Mouse (Mus musculus): ENCODE results near the gene Tradd. TPM values are rescaled to one million over a fixed set of nuclear protein-coding genes. Genes with fewer than 3 reads are reported as not detected.
A peak's percentile ranks its signal among the peaks of the same experiment; 100 is the strongest.

Tradd gene
- polyA plus RNA-seq, 1 experiment from 2014 or later = 20.7 TPM

GRCm38 (mm10) chr8:105306146-105306691 is 41.8 kb upstream of the Tradd start:
- WGBS = 68% methylated on average over 5 of the region's 5 CpGs
- ATAC-seq = peak; percentile 5; the same call in 1 of the 2 replicates
- Histone ChIP-seq H3K4me1 (ENCODE audit: control insufficient read depth, insufficient read depth, low read depth, low read length) (peaks cover 16% of the 10 kb centered on the region), H3K9me3 (ENCODE audit: control insufficient read depth, low read length) (no peaks in the 10 kb centered on the region), H3K9ac (ENCODE audit: low read depth, low read length) (peak overlapping the region; percentile 54), H3K27ac (ENCODE audit: low read depth, low read length) (no peak overlapping the region), H3K27me3 (replicated peaks; ENCODE audit: control insufficient read depth, insufficient read depth, low read length) (no peaks in the 10 kb centered on the region), H3K4me3 (ENCODE audit: low read length) (peak overlapping the region; percentile 23; the same call in 1 of the 2 replicates), H3K36me3 (ENCODE audit: control insufficient read depth, insufficient read depth, low read length) (peaks cover 24% of the 10 kb centered on the region), H3K4me2 (ENCODE audit: low read length) (peak overlapping the region; percentile 53)

- H3K4me1 ChIP-seq (ENCODE audit: control insufficient read depth, insufficient read depth, low read depth, low read length) = peaks cover 16% of the 10 kb centered on the region
- peak; percentile 57 for ATAC-seq
- WGBS = 9% methylated on average over 27 of the region's 30 CpGs
- H3K4me3 ChIP-seq (ENCODE audit: low read length) = peak within 1 kb of the TSS; percentile 23
- peak within 1 kb of the TSS; percentile 53 for H3K4me2 ChIP-seq (ENCODE audit: low read length)
- H3K27me3 ChIP-seq (replicated peaks; ENCODE audit: control insufficient read depth, insufficient read depth, low read length) = no peaks in the 10 kb centered on the region
- peak within 1 kb of the TSS; percentile 54 for H3K9ac ChIP-seq (ENCODE audit: low read depth, low read length)
- H3K9me3 ChIP-seq (ENCODE audit: control insufficient read depth, low read length) = no peaks in the 10 kb centered on the region
- no peak within 1 kb of the TSS; the same call in 1 of the 2 replicates for H3K27ac ChIP-seq (ENCODE audit: low read depth, low read length)
- H3K36me3 ChIP-seq (ENCODE audit: control insufficient read depth, insufficient read depth, low read length) = peaks cover 29% of the 10 kb centered on the region
These were observed 41.1 kb upstream of the Tradd start, which contains the start of gene Elmo3 for GRCm38 (mm10) chr8:105305211-105306145. Elmo3 (plus strand) TSS chr8:105305601.

- H3K9ac ChIP-seq (ENCODE audit: low read depth, low read length) = no peak overlapping the region
- 69% methylated on average over 8 of the region's 9 CpGs for WGBS
- H3K27me3 ChIP-seq (replicated peaks; ENCODE audit: control insufficient read depth, insufficient read depth, low read length) = no peaks in the 10 kb centered on the region
- H3K9me3 ChIP-seq (ENCODE audit: control insufficient read depth, low read length) = no peaks in the 10 kb centered on the region
- no peak overlapping the region for H3K4me3 ChIP-seq (ENCODE audit: low read length)
- H3K4me2 ChIP-seq (ENCODE audit: low read length) = no peak overlapping the region
- H3K27ac ChIP-seq (ENCODE audit: low read depth, low read length) = no peak overlapping the region; the same call in 1 of the 2 replicates
- ATAC-seq = peak; percentile 21; the same call in 1 of the 2 replicates
- peaks cover 16% of the 10 kb centered on the region for H3K4me1 ChIP-seq (ENCODE audit: control insufficient read depth, insufficient read depth, low read depth, low read length)
- peaks cover 35% of the 10 kb centered on the region for H3K36me3 ChIP-seq (ENCODE audit: control insufficient read depth, insufficient read depth, low read length)
These were observed 40.2 kb upstream of the Tradd start for GRCm38 (mm10) chr8:105304325-105305210.

- WGBS = 79% methylated on average over 9 of the region's 9 CpGs
- no peak overlapping the region for H3K27ac ChIP-seq (ENCODE audit: low read depth, low read length)
These were observed 39.5 kb upstream of the Tradd start for GRCm38 (mm10) chr8:105303874-105304273.

GRCm38 (mm10) chr8:105303396-105303795 is 39.0 kb upstream of the Tradd start:
- ATAC-seq = no peak
- H3K36me3 ChIP-seq (ENCODE audit: control insufficient read depth, insufficient read depth, low read length) = peaks cover 38% of the 10 kb centered on the region

More at GRCm38 (mm10) chr8:105303874-105304273, 39.5 kb upstream of the Tradd start:
- no peak overlapping the region for H3K4me3 ChIP-seq (ENCODE audit: low read length)
- no peak overlapping the region for H3K4me2 ChIP-seq (ENCODE audit: low read length)
- no peak overlapping the region for H3K9ac ChIP-seq (ENCODE audit: low read depth, low read length)
- no peaks in the 10 kb centered on the region for H3K27me3 ChIP-seq (replicated peaks; ENCODE audit: control insufficient read depth, insufficient read depth, low read length)
- H3K9me3 ChIP-seq (ENCODE audit: control insufficient read depth, low read length) = no peaks in the 10 kb centered on the region
- peaks cover 18% of the 10 kb centered on the region for H3K4me1 ChIP-seq (ENCODE audit: control insufficient read depth, insufficient read depth, low read depth, low read length)
- no peak for ATAC-seq
- H3K36me3 ChIP-seq (ENCODE audit: control insufficient read depth, insufficient read depth, low read length) = peaks cover 38% of the 10 kb centered on the region

GRCm38 (mm10) chr8:105299962-105300361 is 35.6 kb upstream of the Tradd start:
- Histone ChIP-seq H3K36me3 (ENCODE audit: control insufficient read depth, insufficient read depth, low read length) (peaks cover 33% of the 10 kb centered on the region), H3K9ac (ENCODE audit: low read depth, low read length) (no peak overlapping the region), H3K4me2 (ENCODE audit: low read length) (no peak overlapping the region), H3K4me3 (ENCODE audit: low read length) (no peak overlapping the region), H3K4me1 (ENCODE audit: control insufficient read depth, insufficient read depth, low read depth, low read length) (peaks cover 19% of the 10 kb centered on the region), H3K27ac (ENCODE audit: low read depth, low read length) (no peak overlapping the region), H3K27me3 (replicated peaks; ENCODE audit: control insufficient read depth, insufficient read depth, low read length) (no peaks in the 10 kb centered on the region), H3K9me3 (ENCODE audit: control insufficient read depth, low read length) (no peaks in the 10 kb centered on the region)
- WGBS = 94% methylated on average over 8 of the region's 8 CpGs
- ATAC-seq = no peak

More at GRCm38 (mm10) chr8:105303396-105303795, 39.0 kb upstream of the Tradd start:
- Histone ChIP-seq H3K27me3 (replicated peaks; ENCODE audit: control insufficient read depth, insufficient read depth, low read length) (no peaks in the 10 kb centered on the region), H3K9me3 (ENCODE audit: control insufficient read depth, low read length) (no peaks in the 10 kb centered on the region), H3K4me3 (ENCODE audit: low read length) (no peak overlapping the region), H3K27ac (ENCODE audit: low read depth, low read length) (no peak overlapping the region), H3K4me2 (ENCODE audit: low read length) (no peak overlapping the region), H3K4me1 (ENCODE audit: control insufficient read depth, insufficient read depth, low read depth, low read length) (peaks cover 23% of the 10 kb centered on the region), H3K9ac (ENCODE audit: low read depth, low read length) (no peak overlapping the region)
- 88% methylated on average over 8 of the region's 8 CpGs for WGBS

- H3K4me3 ChIP-seq (ENCODE audit: low read length) = peak overlapping the region; percentile 96
- H3K9me3 ChIP-seq (ENCODE audit: control insufficient read depth, low read length) = no peaks in the 10 kb centered on the region
- no peak overlapping the region for H3K27ac ChIP-seq (ENCODE audit: low read depth, low read length)
- H3K36me3 ChIP-seq (ENCODE audit: control insufficient read depth, insufficient read depth, low read length) = peaks cover 29% of the 10 kb centered on the region
- H3K4me1 ChIP-seq (ENCODE audit: control insufficient read depth, insufficient read depth, low read depth, low read length) = peaks cover 13% of the 10 kb centered on the region
- WGBS = 64% methylated on average over 18 of the region's 18 CpGs
- H3K9ac ChIP-seq (ENCODE audit: low read depth, low read length) = peak overlapping the region; percentile 94
- no peaks in the 10 kb centered on the region for H3K27me3 ChIP-seq (replicated peaks; ENCODE audit: control insufficient read depth, insufficient read depth, low read length)
- peak overlapping the region; percentile 85 for H3K4me2 ChIP-seq (ENCODE audit: low read length)
- ATAC-seq = no peak
These were observed 34.2 kb upstream of the Tradd start for GRCm38 (mm10) chr8:105298351-105299252.
